Mouse (Mus musculus) cerebral cortex, adult 2 months (tissue): Measurements from ENCODE around the gene Edaradd.

ENCODE experiments used
- WGBS: fragments of 180-500 bp; shearing (Covaris S2); methylation state at CpG from one replicate; pipeline ENCODE4 v1.1.7; 2018; 5-methylcytosine and 5-hydroxymethylcytosine counted together

The Edaradd gene

DNA sequence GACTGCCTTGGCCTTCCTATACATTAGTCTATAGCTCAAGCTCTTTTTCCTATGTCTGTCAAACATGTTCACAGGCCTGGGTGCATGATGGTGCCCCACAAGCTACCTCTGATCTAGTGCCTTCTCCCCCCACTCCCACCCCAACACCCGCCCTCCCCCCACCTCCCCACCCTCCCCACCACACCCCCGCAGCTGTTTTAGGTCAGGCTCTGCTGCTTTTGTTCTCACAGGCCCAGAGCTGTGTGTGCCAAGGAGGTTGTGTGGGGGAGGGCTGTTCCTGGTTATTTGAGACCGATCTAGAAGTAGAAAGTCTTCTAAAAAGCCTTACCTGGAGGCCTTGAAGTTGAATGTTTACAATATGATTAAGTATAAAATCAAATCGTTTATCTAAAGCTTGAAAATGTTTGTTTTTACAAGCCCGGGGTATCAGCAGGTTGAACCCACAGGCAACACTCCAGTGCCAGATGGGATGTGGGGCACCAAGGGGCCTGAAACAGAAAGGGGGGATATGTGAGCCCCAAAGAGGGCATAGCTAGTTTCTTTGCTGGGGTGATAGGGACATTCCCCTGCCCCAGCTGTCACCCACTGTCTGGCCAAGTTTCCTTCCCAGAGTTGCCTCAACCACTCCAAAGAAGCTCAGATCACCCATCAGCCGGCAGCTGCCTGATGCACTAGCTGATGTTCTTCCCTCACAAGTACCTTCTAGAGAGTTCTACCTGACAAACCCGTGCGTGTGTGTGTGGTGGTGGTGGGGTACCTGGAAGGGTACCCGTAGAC is 8.9 kb downstream of the Edaradd start:
- 74% methylated on average over 9 of the region's 9 CpGs for WGBS

DNA sequence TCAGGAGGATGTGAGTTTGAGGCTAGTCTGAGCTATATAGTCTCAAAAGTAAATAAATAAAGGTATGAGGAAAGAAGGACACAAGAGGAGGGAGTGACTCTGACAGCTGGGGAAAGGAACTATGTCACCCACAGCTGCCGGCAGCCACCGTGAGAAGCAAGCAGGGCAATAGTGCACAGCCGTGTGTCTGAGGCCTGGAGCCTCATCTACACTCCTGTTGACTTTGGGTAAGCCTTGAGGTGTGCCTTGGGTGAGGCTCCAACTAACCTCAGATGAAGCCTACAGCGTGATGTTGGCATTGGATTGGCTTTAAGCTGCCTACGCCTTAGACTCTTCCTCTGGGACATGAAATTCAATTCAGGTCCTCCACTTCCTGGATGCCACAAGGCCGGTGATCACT is 10.2 kb downstream of the Edaradd start:
- 94% methylated on average over 6 of the region's 6 CpGs for WGBS

DNA sequence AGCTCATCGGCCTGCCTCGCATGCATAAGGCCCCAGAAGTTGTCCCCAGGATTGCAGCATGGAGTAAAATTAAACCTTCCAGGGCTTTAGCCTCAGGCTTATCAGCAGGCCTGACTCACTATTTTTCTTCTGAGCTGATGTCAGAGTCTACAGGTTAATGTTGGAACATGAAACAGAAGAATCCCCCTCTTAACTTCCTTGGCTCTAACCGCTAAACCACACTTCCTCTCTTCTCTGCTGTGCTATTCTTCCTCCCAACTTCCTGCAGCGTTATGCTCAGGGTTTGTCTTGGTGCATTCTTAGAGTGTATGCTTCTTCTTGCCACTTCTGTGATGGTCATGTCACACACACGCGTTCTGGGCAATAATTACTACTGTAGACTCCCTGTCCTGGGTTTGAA is 12.8 kb downstream of the Edaradd start:
- 92% methylated on average over 6 of the region's 6 CpGs for WGBS

DNA sequence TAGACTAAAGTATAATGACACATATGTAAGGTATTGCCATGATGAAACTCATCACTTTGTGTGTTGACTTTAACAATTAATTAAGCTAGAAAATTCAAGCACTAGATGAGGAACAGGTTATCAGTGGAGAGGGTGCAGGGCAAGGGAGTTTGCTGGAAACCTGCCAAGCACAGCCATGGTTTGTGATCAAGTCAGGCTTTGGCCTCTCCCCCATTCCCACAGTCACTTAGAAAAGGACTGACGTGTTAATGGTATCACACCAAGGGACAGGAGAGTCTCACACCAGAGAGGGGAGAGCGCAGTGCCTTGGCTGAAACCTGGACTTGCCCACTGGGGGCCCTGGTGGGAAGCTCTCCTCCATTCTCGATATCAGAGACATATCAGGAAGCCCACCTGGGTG is 14.9 kb downstream of the Edaradd start:
- 87% methylated on average over 3 of the region's 3 CpGs for WGBS

DNA sequence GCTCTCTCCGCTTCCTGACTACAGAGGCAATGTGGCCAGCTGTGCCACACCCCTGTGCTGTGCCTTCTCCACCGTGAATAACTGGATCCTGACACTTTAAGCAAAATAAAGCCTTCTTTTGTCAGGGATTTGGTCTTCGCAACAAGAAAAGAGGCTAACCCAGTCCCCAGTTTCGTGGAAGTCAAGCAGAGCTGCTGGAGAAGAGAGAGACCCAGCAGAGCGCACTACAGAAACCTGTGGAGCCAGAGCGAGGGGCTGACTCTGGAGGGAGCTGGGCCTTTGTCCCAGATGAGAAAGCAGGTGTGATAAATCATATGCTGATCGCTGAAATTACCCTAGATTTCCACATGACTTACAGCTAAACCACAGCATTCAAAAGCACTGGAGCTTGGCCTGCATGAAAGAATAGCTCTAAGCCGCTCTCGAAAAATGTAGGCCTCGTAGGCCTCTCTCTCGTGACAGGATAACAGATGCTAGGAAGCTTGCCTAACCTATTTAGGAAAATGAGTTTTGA is 16.9 kb downstream of the Edaradd start:
- WGBS: 68% methylated on average over 11 of the region's 11 CpGs

DNA sequence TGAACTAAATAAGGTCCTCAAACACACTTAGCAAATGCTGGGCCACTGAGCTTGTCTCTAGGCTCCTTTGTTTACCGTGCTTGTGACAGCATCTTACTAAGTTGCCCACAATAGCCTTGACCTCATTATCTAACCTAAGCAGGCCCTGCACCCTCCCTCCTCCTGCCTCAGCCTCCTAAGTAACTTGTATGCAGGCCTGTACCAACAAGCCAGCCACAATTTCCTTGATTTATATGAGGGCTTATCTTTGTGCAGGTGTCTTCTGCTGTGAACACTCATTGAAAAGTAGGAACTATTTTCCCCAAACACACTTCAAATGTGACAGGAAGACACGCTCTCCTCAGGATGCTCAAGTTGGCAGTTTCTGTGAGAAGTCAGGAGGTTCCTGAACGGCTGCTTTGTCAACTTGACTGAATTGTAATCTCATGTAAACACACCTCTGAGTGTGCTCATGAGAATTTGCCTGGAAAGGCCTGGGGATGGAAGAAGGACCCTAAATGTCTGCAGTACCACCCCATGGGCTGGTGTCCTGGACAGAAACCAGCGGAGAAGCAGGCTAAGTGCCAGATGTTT is 17.5 kb downstream of the Edaradd start:
- WGBS: 61% methylated on average over 4 of the region's 4 CpGs

DNA sequence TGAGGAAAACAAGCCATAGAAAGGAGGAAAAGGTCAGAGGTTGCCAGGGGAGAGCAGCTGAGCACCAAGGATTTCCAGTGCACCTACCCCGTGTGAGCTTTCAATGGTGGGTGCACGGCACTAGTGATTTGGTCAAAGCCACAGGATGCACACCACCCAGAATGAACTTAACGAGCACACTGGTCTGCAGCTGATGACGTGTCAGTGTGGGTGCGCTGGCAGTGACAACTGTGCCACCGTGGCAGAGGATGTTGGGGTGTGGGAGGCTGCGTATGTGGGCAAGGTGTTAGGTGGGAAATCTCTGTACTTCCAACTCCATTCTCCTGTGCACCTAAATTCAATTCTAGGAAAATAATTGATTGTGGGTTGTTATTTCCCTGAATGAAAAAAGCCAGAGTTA is 21.1 kb downstream of the Edaradd start:
- 55% methylated on average over 7 of the region's 7 CpGs for WGBS

DNA sequence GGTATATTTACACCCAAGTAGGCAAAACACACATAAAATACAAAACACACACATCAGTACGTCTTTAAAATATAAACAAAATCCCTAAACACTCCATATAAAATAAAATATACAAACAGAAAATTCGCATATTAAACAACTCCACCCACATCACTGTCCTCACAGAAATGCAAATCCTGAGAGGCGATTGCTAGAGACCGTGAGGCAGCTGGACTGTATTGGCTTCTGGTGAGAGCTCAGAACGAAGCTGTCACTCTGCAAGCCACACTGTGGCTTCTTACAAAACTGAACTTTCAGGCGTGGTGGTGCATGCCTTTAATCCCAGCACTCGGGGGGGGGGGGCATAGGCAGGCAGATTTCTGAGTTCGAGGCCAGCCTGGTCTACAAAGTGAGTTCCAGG is 22.4 kb downstream of the Edaradd start:
- WGBS: 73% methylated on average over 8 of the region's 8 CpGs

DNA sequence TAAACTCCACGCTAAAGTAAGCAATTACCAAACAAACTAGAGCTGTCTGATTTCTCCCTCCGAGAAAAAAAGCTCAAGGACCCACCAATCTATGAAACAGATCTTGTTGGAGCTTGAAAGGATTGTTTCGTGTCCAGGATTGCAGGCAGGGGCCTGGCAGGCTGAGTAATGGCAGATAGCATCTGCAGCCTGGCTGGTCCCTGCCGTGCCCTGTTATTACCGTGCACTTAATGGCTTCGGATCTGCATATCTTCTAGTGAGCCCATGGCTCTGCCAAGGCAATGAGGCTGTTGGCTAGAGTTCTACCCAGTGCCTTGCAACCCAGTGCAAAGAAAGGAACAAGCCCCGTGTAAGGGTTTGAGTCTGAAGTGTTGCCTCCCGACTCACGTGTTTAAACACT is 25.5 kb downstream of the Edaradd start:
- 83% methylated on average over 9 of the region's 9 CpGs for WGBS

DNA sequence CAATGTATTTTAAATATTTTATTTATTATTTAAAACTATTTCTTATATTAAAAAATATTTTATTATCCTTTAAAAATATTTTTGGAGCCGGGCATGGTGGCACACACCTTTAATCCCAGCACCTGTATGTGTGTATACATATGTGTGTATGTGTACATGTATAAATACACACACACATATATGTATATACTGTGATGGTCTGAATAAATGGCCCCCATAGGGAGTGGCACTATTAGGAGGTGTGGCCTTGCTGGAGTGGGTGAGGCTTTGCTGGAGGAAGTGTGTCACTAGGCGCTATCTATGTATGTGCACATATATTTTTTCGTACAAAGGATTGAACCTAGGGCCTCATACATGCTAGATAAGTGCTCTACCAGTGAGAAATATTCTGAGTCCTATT is 27.7 kb downstream of the Edaradd start:
- WGBS: 94% methylated on average over 3 of the region's 3 CpGs

DNA sequence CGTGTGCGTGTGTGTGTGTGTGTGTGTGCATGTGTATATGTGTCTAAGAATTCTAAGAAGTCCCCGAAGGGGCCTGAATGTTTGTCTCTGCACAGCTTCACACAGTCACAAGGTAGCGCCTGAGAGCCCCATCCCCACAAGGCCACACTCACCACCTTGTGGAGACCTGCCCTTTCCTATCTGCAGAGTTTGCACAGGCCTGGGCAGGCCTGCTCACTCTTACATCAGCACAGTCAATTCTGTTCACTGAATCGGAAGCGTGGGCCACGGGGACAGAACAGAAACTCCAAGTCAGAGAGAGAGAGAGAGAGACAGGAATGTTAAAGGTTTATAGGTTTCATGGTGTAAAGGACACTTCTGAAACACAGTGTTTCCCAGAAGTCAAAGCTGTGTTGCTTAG is 34.6 kb downstream of the Edaradd start:
- WGBS: 85% methylated on average over 7 of the region's 7 CpGs

DNA sequence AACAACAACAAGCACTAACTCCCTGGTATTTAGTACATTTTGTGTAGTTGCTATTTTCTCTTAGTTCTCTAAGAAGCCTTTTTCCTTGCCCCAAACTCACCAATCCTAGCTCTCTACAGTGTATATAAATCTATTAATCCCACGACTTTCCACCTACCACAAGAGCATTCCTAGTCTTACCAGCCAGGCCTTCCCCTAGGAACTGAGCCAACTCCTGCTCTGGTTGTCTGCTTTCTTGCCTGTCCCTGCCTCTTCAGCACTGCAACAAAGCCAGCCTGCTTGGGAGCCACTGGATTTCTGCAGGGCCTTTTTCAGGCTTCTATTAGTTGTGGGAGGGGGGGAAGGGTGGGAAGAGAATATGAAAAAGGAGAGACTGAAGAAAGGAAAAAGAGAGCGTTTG is 35.0 kb downstream of the Edaradd start:
- 68% methylated on average over 2 of the region's 2 CpGs for WGBS

DNA sequence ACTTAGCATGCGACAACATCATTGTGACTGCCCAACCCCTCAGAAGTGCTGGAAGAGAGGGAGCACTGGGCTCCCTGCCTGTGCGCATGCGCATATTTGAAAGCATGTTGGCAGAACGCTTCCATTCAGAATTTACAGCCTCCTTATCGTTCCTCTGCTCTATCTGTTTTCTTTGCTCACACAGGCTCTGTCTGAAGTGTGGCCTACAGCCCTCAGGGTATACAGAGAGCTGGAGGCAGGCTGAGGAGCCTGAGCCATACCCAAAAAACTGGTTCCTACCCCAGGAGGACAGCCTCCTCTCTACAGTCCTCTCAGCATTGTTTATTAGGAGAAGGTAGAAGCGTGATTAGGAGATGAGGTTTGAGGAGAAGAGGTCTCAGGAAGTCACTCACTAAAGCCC is 40.4 kb downstream of the Edaradd start:
- WGBS: 70% methylated on average over 6 of the region's 6 CpGs

DNA sequence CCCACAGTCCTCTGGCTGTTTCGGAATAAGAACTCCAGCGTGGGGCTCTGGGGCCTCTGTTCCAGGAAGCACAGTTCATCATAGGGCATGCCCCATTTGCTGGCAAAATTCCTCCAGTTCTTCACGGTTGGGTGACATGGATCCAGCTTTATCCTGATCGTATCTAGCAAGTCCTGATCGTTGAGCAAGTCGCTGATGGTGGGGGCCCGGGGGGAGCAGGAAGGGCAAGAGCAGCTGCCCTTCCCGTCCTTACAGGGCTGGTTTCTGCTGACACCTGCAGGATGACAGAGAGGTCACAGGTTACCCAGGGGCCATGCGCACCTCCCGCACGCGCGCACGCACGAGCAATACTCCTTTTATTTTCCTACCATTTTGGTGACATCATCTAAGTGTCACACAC is 41.9 kb downstream of the Edaradd start:
- 84% methylated on average over 15 of the region's 15 CpGs for WGBS

DNA sequence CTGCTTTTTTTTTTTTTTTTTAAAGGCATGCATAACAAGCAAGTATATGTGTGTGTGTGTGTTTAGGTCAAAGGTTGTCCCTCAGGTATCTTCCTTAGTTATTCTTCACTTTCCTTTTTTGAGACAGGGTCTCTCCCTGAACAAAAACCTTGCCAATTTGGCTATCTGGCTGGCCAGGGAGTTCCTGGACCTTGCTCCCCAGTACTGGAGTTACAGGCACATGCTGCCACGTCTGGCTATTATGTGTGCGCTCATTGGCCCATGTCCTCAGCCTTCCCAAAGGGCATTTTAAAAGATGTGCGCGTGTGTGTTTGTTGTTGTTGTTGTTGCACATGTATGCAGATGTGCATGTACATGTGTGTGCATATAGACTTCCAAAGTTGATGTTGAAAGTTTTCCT is 43.4 kb downstream of the Edaradd start:
- WGBS: 96% methylated on average over 4 of the region's 4 CpGs

DNA sequence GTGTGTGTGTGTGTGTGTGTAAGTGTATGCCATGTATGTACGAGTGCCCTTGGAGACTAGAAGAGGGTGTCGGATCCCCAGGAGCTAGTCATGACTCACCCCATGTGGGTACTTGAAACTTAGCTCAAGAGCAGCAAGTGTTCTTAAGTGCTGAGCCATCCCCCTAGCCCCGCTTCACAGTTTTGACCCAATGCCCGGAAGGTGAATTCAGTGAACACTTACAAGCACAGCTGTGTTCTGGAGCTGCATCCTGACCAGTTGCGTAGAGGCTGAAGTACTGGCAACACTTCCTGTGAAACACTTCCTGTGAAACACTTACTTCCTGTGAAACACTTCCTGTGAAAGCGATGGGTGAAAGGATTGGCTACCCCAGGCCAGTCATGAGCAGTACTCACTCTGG is 45.0 kb downstream of the Edaradd start:
- 83% methylated on average over 6 of the region's 6 CpGs for WGBS

DNA sequence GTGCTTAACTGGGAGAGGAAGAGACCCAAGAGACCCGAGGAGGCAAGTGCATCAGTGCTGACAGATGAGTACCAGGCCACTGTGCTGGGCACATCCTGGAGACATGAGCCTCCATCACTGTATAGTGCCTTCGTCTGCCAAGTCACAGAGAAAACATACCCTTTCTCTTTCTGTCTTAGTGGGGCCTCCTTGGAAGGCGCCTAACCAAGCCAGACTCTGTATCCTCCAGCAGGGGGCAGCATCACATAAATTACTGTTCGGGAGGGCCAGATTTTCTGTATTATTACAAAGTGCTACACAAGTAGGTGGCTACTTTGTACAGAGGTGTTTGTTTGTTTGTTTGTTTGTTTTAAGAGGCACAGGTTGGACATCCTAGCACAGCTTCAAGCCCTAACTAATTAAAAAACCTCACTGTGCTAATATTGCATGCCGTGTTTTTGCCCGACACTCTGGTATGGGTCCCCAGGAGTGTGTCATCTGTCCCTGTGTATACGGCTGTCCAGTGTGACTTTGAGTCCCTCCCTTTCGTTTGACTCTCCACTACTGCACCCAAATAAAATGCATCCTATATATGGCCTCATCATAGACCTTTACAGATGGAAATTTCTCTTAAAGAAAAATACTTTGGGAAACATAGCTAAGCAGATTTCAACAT is 46.4 kb downstream of the Edaradd start:
- 36% methylated on average over 8 of the region's 8 CpGs for WGBS

DNA sequence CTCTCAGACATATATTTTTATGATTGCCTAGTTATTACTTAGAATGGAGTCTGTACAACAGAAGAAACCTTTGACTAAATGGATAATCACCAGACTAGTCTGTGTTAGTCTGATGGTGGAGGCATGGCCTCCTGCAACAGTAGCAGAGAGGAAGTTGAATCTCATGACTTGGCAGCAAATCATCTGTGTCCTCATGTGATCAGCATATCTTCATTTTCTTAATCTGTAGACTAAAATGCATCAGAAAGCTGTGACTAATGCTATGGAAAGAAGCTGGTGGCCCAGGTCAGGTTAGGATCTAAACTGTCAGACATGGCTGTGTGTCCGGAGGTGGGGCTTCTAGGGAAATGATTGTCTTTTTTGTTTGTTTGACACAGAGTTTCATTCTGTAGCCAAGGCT is 51.8 kb downstream of the Edaradd start:
- WGBS: 95% methylated on average over 1 of the region's 1 CpGs

DNA sequence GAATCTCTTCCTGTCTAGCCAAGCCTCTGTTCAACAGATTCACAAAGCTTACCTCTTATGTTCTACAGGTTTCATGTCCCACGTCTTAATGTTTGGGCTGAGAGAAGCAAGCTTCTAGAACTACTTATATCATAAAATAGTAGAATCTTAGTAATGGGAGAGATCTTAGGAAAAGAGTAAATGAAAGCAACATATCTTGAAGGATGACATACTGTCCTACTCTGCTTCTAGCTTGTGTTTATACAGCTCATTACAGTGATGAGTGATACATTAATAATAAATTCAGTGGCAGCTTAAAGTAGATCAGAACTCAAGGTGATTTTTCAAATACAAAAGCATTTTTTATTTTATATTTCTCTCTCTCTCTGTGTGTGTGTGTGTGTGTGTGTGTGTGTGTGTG is 55.4 kb downstream of the Edaradd start, which contains the start of gene Lgals8:
Lgals8 (minus strand) TSS at position 101 of the 400 bp plus-strand sequence.
- 88% methylated on average over 1 of the region's 1 CpGs for whole genome bisulfite sequencing

DNA sequence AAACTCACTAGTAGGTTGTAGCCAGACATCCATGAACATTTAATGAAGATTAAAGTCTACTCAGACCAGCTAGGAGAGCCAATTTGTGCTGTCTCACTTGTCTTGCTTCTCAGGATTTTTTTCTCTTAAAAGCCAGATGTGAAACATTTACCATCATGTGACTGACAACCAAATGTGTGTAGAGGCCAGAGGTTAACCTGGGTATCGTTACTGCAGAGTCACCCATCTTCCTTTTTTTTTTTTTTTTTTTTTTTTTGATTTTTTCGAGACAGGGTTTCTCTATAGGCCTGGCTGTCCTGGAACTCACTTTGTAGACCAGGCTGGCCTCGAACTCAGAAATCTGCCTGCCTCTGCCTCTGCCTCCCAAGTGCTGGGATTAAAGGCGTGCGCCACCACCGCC is 56.1 kb downstream of the Edaradd start:
- WGBS: 88% methylated on average over 6 of the region's 6 CpGs

DNA sequence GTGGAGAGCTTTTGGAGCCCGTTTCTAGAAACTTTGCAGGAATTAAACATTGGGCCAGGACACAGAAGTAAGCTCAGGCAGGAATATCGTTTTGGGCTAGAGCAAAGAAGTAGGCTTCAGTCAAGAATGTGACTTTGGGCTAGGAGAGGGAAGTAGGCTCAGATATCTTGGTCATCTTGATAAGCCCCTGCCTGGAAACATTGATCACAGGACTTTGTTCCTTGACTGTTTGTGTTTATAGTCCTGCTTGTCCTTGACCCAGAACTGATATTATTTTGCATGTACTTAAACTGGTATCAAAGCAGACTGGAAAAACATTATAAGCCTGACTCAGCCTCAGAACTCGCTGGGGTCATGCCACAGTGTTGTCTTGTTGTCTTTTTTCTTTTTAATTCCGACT is 57.6 kb downstream of the Edaradd start:
- 81% methylated on average over 4 of the region's 4 CpGs for WGBS

DNA sequence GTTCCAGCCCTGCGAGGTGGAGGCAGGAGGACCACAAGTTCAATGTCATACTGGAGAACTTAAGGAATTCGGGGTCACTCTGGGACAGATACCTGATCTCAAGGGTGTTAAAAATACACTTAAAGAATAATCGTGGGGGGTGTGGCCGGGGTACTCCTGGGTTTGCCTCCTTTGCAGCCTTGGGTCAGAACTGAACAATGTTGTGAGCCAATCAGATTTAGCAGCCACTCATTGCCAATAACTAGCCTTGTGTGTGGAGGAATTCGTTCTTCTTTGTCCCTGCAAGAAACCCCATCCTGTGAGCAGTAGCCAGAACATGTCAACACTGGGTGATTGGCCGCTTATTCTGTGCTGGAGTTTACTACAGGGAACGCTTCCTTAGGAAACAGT is 58.5 kb downstream of the Edaradd start:
- WGBS: 3% methylated on average over 7 of the region's 7 CpGs
